Mouse (Mus musculus) cerebellum, adult 2 months (tissue): ENCODE measurements around the gene Tchp.

Source experiments
- CTCF ChIP-seq: fragments of 200-500 bp; IDR thresholded peaks from 2 replicates; pipeline ENCODE4 v1.5.1; 2011; ENCODE audit warnings: low read depth, mild to moderate bottlenecking, control low read depth, low read length, moderate library complexity, borderline replicate concordance; ENCODE audit not compliant: insufficient read depth
- POLR2A ChIP-seq: fragments of 200-500 bp; IDR thresholded peaks from 2 replicates; pipeline ENCODE4 v1.6.1; 2011; ENCODE audit warnings: low read length, control low read depth, borderline replicate concordance; ENCODE audit not compliant: insufficient read depth

GRCm38 (mm10) chr5:114685986-114686385 is 21.6 kb upstream of the Tchp start:
- TF ChIP-seq CTCF (no peak), POLR2A (no peak)
